Mouse (Mus musculus) MEL (cell line): ENCODE measurements at regions not wholly inside any gene's neighbourhood (a gene's known extent, or its start where the extent isn't known, plus 50 kb on each side); places are given as distances from the start of the nearest gene placed in this dataset.

Experiments used
- CHD2 ChIP-seq: IDR thresholded peaks from 2 replicates; pipeline ENCODE4 v1.6.1; 2011; ENCODE audit warnings: low read length, improper control_type of control experiment
- CTCF ChIP-seq, 3 experiments: IDR thresholded peaks in 2 of 3; conservative IDR thresholded peaks in 1 of 3; 2 replicates each; pipeline ENCODE4 v1.5.1; 2011 to 2012; ENCODE audit warnings: low read length in 3 of 3, low read depth in 2 of 3, mild to moderate bottlenecking in 2 of 3, improper control_type of control experiment in 1 of 3, inconsistent platforms in 1 of 3, mixed read lengths in 1 of 3, moderate library complexity in 1 of 3; ENCODE audit not compliant: control insufficient read depth in 1 of 3, insufficient read depth in 1 of 3, poor library complexity in 1 of 3, severe bottlenecking in 1 of 3
- GATA1 ChIP-seq: IDR thresholded peaks from 2 replicates; pipeline ENCODE4 v1.6.1; 2011; ENCODE audit warnings: low read depth, low read length, improper control_type of control experiment
- HCFC1 ChIP-seq: IDR thresholded peaks from 2 replicates; pipeline ENCODE4 v1.6.1; 2012; ENCODE audit warnings: low read depth, mild to moderate bottlenecking, inconsistent platforms, low read length, improper control_type of control experiment, moderate library complexity
- KAT2A ChIP-seq: conservative IDR thresholded peaks from 2 replicates; pipeline ENCODE4 v1.6.1; 2012; ENCODE audit warnings: low read depth, low read length, improper control_type of control experiment, inconsistent platforms
- MAX ChIP-seq: IDR thresholded peaks from 2 replicates; pipeline ENCODE4 v1.6.1; 2011; ENCODE audit warnings: low read length, improper control_type of control experiment
- MEF2A ChIP-seq: IDR thresholded peaks from 2 replicates; pipeline ENCODE4 v1.6.1; 2014; ENCODE audit warnings: low read depth, mild to moderate bottlenecking, inconsistent platforms, low read length, improper control_type of control experiment; ENCODE audit not compliant: poor library complexity, insufficient replicate concordance, severe bottlenecking; ENCODE audit errors: extremely low read depth
- NRF1 ChIP-seq: IDR thresholded peaks from 2 replicates; pipeline ENCODE4 v1.6.1; 2014; ENCODE audit warnings: low read depth, mild to moderate bottlenecking, inconsistent platforms, low read length, improper control_type of control experiment, moderate library complexity; ENCODE audit not compliant: poor library complexity, insufficient read depth, severe bottlenecking
- POLR2A ChIP-seq, 2 experiments: IDR thresholded peaks; 2 replicates each; pipeline ENCODE4 v1.6.1; 2011 to 2012; ENCODE audit warnings: low read length in 2 of 2, mild to moderate bottlenecking in 2 of 2, control low read depth in 1 of 2, improper control_type of control experiment in 1 of 2, low read depth in 1 of 2, moderate library complexity in 1 of 2; ENCODE audit not compliant: control insufficient read depth in 1 of 2, insufficient read depth in 1 of 2, poor library complexity in 1 of 2
- RAD21 ChIP-seq: IDR thresholded peaks from 2 replicates; pipeline ENCODE4 v1.6.1; 2011; ENCODE audit warnings: mild to moderate bottlenecking, low read depth, low read length, improper control_type of control experiment
- SIN3A ChIP-seq: IDR thresholded peaks from 2 replicates; pipeline ENCODE4 v1.6.1; 2012; ENCODE audit warnings: low read length, improper control_type of control experiment, inconsistent platforms
- TAL1 ChIP-seq: IDR thresholded peaks from 2 replicates; pipeline ENCODE4 v1.6.1; 2012; ENCODE audit warnings: mild to moderate bottlenecking, inconsistent platforms, low read length, moderate library complexity, mixed read lengths
- UBTF ChIP-seq: IDR thresholded peaks from 2 replicates; pipeline ENCODE4 v1.6.1; 2012; ENCODE audit warnings: low read depth, mild to moderate bottlenecking, inconsistent platforms, low read length, improper control_type of control experiment, moderate library complexity, borderline replicate concordance; ENCODE audit not compliant: insufficient read depth

- TF ChIP-seq CTCF (IDR thresholded peaks at IDR 0.05 in 2 of 3, conservative IDR thresholded peaks at IDR 0.05 in 1 of 3; ENCODE audit: control insufficient read depth in 1 of 3, insufficient read depth in 1 of 3, low read depth in 2 of 3, low read length in 3 of 3, poor library complexity in 1 of 3, severe bottlenecking in 1 of 3) (no peak), MEF2A (no peak), SIN3A (no peak), GATA1 (no peak), NRF1 (no peak), HCFC1 (no peak), KAT2A (no peak), POLR2A (IDR thresholded peaks at IDR 0.05; ENCODE audit: control insufficient read depth in 1 of 2, insufficient read depth in 1 of 2, low read depth in 1 of 2, low read length in 2 of 2, poor library complexity in 1 of 2) (no peak), MAX (no peak), UBTF (no peak), RAD21 (no peak), TAL1 (no peak), CHD2 (no peak)
Measured at GRCm38 (mm10) chr12:43831976-43832375, 378.1 kb downstream of the Dnajb9 start.
